Mouse (Mus musculus) telencephalon, adult 2 months (tissue): ENCODE measurements around the gene Zbtb8b.
A peak's percentile ranks its signal among the peaks of the same experiment; 100 is the strongest.
"Not testable (repeated sequence)": the region's sequence is repeated elsewhere in the genome, so short reads cannot be mapped to it uniquely, and the experiment has no call there.

Experiments used
- DNase-seq: peaks from one replicate; pipeline ENCODE4 v3.0.0-alpha.2; 2011; ENCODE audit warnings: low read depth, low spot score

The Zbtb8b gene

GRCm38 (mm10) chr4:129416478-129416877 is 24.2 kb downstream of the Zbtb8b start:
- DNase-seq = no peak

GRCm38 (mm10) chr4:129415892-129416291 is 24.8 kb downstream of the Zbtb8b start:
- no peak for DNase-seq

GRCm38 (mm10) chr4:129410991-129411390 is 29.7 kb downstream of the Zbtb8b start:
- DNase-seq = no peak

- not testable (repeated sequence) for DNase-seq
Measured at GRCm38 (mm10) chr4:129410532-129410931, 30.1 kb downstream of the Zbtb8b start.

GRCm38 (mm10) chr4:129406447-129406846 is 34.2 kb downstream of the Zbtb8b start:
- peak; percentile 21 for DNase-seq

- no peak for DNase-seq
Measured at GRCm38 (mm10) chr4:129399813-129400212, 40.8 kb downstream of the Zbtb8b start.

- no peak for DNase-seq
Measured at GRCm38 (mm10) chr4:129396960-129397359, 43.7 kb downstream of the Zbtb8b start.

GRCm38 (mm10) chr4:129394089-129394870 is 46.4 kb downstream of the Zbtb8b start:
- no peak for DNase-seq

GRCm38 (mm10) chr4:129390936-129391557 is 49.6 kb downstream of the Zbtb8b start:
- DNase-seq = no peak

GRCm38 (mm10) chr4:129390216-129390743 is 50.4 kb downstream of the Zbtb8b start:
- no peak for DNase-seq

- DNase-seq = no peak
Measured at GRCm38 (mm10) chr4:129388404-129388803, 52.2 kb downstream of the Zbtb8b start.

GRCm38 (mm10) chr4:129386989-129387388 is 53.7 kb downstream of the Zbtb8b start:
- no peak for DNase-seq

- DNase-seq = no peak
Measured at GRCm38 (mm10) chr4:129386269-129386946, 54.2 kb downstream of the Zbtb8b start.

- no peak for DNase-seq
Measured at GRCm38 (mm10) chr4:129385685-129386084, 55.0 kb downstream of the Zbtb8b start.

- DNase-seq = no peak
Measured at GRCm38 (mm10) chr4:129384440-129384839, 56.2 kb downstream of the Zbtb8b start.

GRCm38 (mm10) chr4:129383586-129383985 is 57.1 kb downstream of the Zbtb8b start:
- no peak for DNase-seq

GRCm38 (mm10) chr4:129382488-129382887 is 58.2 kb downstream of the Zbtb8b start:
- no peak for DNase-seq

- no peak for DNase-seq
Measured at GRCm38 (mm10) chr4:129382029-129382428, 58.6 kb downstream of the Zbtb8b start.

GRCm38 (mm10) chr4:129381148-129381547 is 59.5 kb downstream of the Zbtb8b start:
- peak; percentile 15 for DNase-seq

GRCm38 (mm10) chr4:129379805-129380204 is 60.8 kb downstream of the Zbtb8b start:
- DNase-seq = no peak

GRCm38 (mm10) chr4:129377601-129378390 is 62.9 kb downstream of the Zbtb8b start, which contains the start of gene Zbtb8a:
Gene Zbtb8a (minus strand): TSS chr4:129378116.
- DNase-seq = no peak
